Mouse (Mus musculus) stomach, postnatal 0 days (tissue): ENCODE measurements around the gene Habp2.

Experiments used
- CTCF ChIP-seq: IDR thresholded peaks from 2 replicates; pipeline ENCODE4 v1.5.1; 2016; ENCODE audit warnings: antibody characterized with exemption, low read depth, mild to moderate bottlenecking, moderate library complexity
- EP300 ChIP-seq: optimal IDR thresholded peaks from 2 replicates; pipeline ENCODE3; 2016; ENCODE audit warnings: antibody characterized with exemption

GRCm38 (mm10) chr19:56321303-56321920, 34.5 kb downstream of the Habp2 start:
- TF ChIP-seq CTCF (no peak), EP300 (no peak)
